Mouse (Mus musculus) thymus, postnatal 4 days (tissue): Measurements from ENCODE around the gene Adap2.
"Not testable (repeated sequence)": the region's sequence is repeated elsewhere in the genome, so short reads cannot be mapped to it uniquely, and the experiment has no call there.

ENCODE experiments used
- DNase-seq: peaks from one replicate; pipeline ENCODE4 v3.0.0; 2021

Gene Adap2

GRCm38 (mm10) chr11:80153857-80154495 is at the start of gene Adap2:
Gene Adap2, plus strand, starts transcription at chr11:80154105.
- DNase-seq: peak; percentile 90

GRCm38 (mm10) chr11:80104407-80104806 is 49.5 kb upstream of the Adap2 start:
- no peak for DNase-seq

GRCm38 (mm10) chr11:80116411-80116810 is 37.5 kb upstream of the Adap2 start:
- no peak for DNase-seq

GRCm38 (mm10) chr11:80132050-80132449 is 21.9 kb upstream of the Adap2 start:
- DNase-seq: no peak

- DNase-seq: no peak
Measured at GRCm38 (mm10) chr11:80134744-80135143, 19.2 kb upstream of the Adap2 start.

GRCm38 (mm10) chr11:80135954-80136683 is 17.8 kb upstream of the Adap2 start:
- DNase-seq: peak; percentile 45

- no peak for DNase-seq
Measured at GRCm38 (mm10) chr11:80136786-80137185, 17.1 kb upstream of the Adap2 start.

- DNase-seq: no peak
Measured at GRCm38 (mm10) chr11:80137773-80138172, 16.1 kb upstream of the Adap2 start.

GRCm38 (mm10) chr11:80141825-80142521 is 11.9 kb upstream of the Adap2 start, which contains the start of gene Tefm:
Gene Tefm, minus strand, starts transcription at chr11:80142175.
- peak; percentile 85 for DNase-seq

GRCm38 (mm10) chr11:80142872-80143271 is 11.0 kb upstream of the Adap2 start:
- no peak for DNase-seq

GRCm38 (mm10) chr11:80145787-80146275 is 8.1 kb upstream of the Adap2 start:
- peak; percentile 26 for DNase-seq

GRCm38 (mm10) chr11:80147748-80148147 is 6.2 kb upstream of the Adap2 start:
- DNase-seq: no peak

- no peak for DNase-seq
Measured at GRCm38 (mm10) chr11:80148313-80148712, 5.6 kb upstream of the Adap2 start.

GRCm38 (mm10) chr11:80148974-80149373 is 4.9 kb upstream of the Adap2 start:
- DNase-seq: not testable (repeated sequence)

GRCm38 (mm10) chr11:80149412-80150023 is 4.4 kb upstream of the Adap2 start:
- DNase-seq: no peak

- no peak for DNase-seq
Measured at GRCm38 (mm10) chr11:80150566-80150965, 3.3 kb upstream of the Adap2 start.

GRCm38 (mm10) chr11:80151541-80151940 is 2.4 kb upstream of the Adap2 start:
- DNase-seq: no peak

- DNase-seq: no peak
Measured at GRCm38 (mm10) chr11:80152376-80152775, 1.5 kb upstream of the Adap2 start.

GRCm38 (mm10) chr11:80154501-80154900 is 596 bp downstream of the Adap2 start:
- no peak for DNase-seq

GRCm38 (mm10) chr11:80155541-80155940 is 1.6 kb downstream of the Adap2 start:
- no peak for DNase-seq

GRCm38 (mm10) chr11:80155961-80156360 is 2.1 kb downstream of the Adap2 start:
- no peak for DNase-seq

- DNase-seq: no peak
Measured at GRCm38 (mm10) chr11:80156841-80157240, 2.9 kb downstream of the Adap2 start.

GRCm38 (mm10) chr11:80159018-80159417 is 5.1 kb downstream of the Adap2 start:
- DNase-seq: no peak
